Mouse (Mus musculus) E14TG2a.4 (cell line): ENCODE data around the gene Axl.

ENCODE experiments used
- CTCF ChIP-seq: conservative IDR thresholded peaks from 2 replicates; pipeline ENCODE4 v1.5.1; 2014; ENCODE audit warnings: low read length
- POU5F1 ChIP-seq: IDR thresholded peaks from 2 replicates; pipeline ENCODE4 v1.6.1; 2014; ENCODE audit warnings: low read length, borderline replicate concordance

DNA sequence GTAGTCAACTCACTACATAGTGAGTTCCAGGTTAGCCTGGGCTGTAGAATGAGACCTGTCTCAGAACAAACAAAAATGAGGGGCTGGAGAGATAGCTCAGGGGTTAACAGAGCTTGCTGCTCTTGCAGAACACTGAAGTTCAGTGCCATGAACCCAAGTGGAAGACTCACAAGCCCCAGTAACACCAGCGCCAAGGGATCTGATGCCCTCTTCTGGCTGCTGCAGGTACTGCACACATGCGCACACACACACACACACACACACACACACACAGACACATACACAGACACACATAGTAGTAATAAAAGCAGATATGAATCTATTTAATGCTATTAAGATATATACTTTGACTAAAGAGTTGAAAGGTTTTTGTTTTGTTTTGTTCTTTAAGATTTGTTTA lies 10.0 kb upstream of the Axl start:
- peak; percentile 75 for TF ChIP-seq CTCF
- TF ChIP-seq POU5F1 = no peak
